Mouse (Mus musculus) CH12.LX (cell line): Measurements from ENCODE around the gene Utp20. TPM values are rescaled to one million over a fixed set of nuclear protein-coding genes. Genes with fewer than 3 reads are reported as not detected.

Experiments
- DNase-seq: peaks from one replicate; pipeline ENCODE4 v3.0.0-alpha.2; 2013; ENCODE audit errors: extremely low read depth
- H3K27ac ChIP-seq: 2 replicates; pipeline ENCODE4 v1.5.1; 2012; ENCODE audit warnings: low read depth, mild to moderate bottlenecking, control low read depth, moderate library complexity; ENCODE audit not compliant: insufficient read depth
- H3K27me3 ChIP-seq: replicated peaks from 2 replicates; pipeline ENCODE3; 2012; ENCODE audit warnings: inconsistent platforms
- H3K36me3 ChIP-seq, 2 experiments: replicated peaks in 1 of 2; 2 replicates each; pipeline versions ENCODE3 to v1.6.1; 2012; ENCODE audit warnings: inconsistent platforms in 1 of 2, low read length in 1 of 2, mild to moderate bottlenecking in 1 of 2, mixed read lengths in 1 of 2, moderate library complexity in 1 of 2; ENCODE audit not compliant: control insufficient read depth in 1 of 2, insufficient read depth in 1 of 2
- H3K4me1 ChIP-seq, 2 experiments: 2 replicates each; pipeline ENCODE4 v1.6.1; 2012; ENCODE audit warnings: inconsistent platforms in 1 of 2, moderate library complexity in 1 of 2; ENCODE audit not compliant: insufficient read depth in 2 of 2, control insufficient read depth in 1 of 2
- H3K4me2 ChIP-seq: 2 replicates; pipeline ENCODE4 v1.6.1; 2012; ENCODE audit warnings: low read depth, mild to moderate bottlenecking, control low read depth; ENCODE audit not compliant: poor library complexity, insufficient read depth, severe bottlenecking
- H3K4me3 ChIP-seq, 3 experiments: fragments of 150-350 bp in 1 of 3; sonication (generic) in 1 of 3; replicated peaks in 1 of 3; 2 replicates each; pipeline versions ENCODE3 to v1.5.1; 2011 to 2012; ENCODE audit warnings: low read depth in 2 of 3, low read length in 2 of 3, mild to moderate bottlenecking in 2 of 3, moderate library complexity in 2 of 3, control low read depth in 1 of 3, improper control_type of control experiment in 1 of 3, inconsistent platforms in 1 of 3, mixed read lengths in 1 of 3; ENCODE audit not compliant: poor library complexity in 1 of 3
- H3K79me2 ChIP-seq: replicated peaks from 2 replicates; pipeline ENCODE4 v1.6.1; 2012; ENCODE audit warnings: mild to moderate bottlenecking, moderate library complexity; ENCODE audit not compliant: control insufficient read depth, poor library complexity, insufficient read depth, severe bottlenecking; ENCODE audit errors: extremely low read depth
- H3K9ac ChIP-seq: 2 replicates; pipeline ENCODE4 v1.6.1; 2012; ENCODE audit warnings: low read depth, mild to moderate bottlenecking, control low read depth, moderate library complexity; ENCODE audit not compliant: insufficient read depth
- H3K9me3 ChIP-seq: replicated peaks from 2 replicates; pipeline ENCODE3; 2012; ENCODE audit warnings: low read length, inconsistent platforms, mixed read lengths
- BHLHE40 ChIP-seq: IDR thresholded peaks from 2 replicates; pipeline ENCODE4 v1.6.1; 2011; ENCODE audit warnings: mild to moderate bottlenecking, low read depth, low read length, improper control_type of control experiment
- CTCF ChIP-seq, 2 experiments: IDR thresholded peaks in 1 of 2; conservative IDR thresholded peaks in 1 of 2; 2 replicates each; pipeline ENCODE4 v1.5.1; 2011 to 2012; ENCODE audit warnings: low read depth in 2 of 2, low read length in 2 of 2, improper control_type of control experiment in 1 of 2, inconsistent platforms in 1 of 2, mild to moderate bottlenecking in 1 of 2, moderate library complexity in 1 of 2
- E2F4 ChIP-seq: IDR thresholded peaks from 2 replicates; pipeline ENCODE4 v1.6.1; 2011; ENCODE audit warnings: low read depth, low read length, improper control_type of control experiment; ENCODE audit not compliant: insufficient replicate concordance
- ELF1 ChIP-seq: IDR thresholded peaks from 2 replicates; pipeline ENCODE4 v1.6.1; 2014; ENCODE audit warnings: low read depth, mild to moderate bottlenecking, inconsistent platforms, low read length, improper control_type of control experiment
- ETS1 ChIP-seq: conservative IDR thresholded peaks from 2 replicates; pipeline ENCODE4 v1.6.1; 2012; ENCODE audit warnings: low read depth, mild to moderate bottlenecking, inconsistent platforms, low read length, improper control_type of control experiment, moderate library complexity
- GABPA ChIP-seq: IDR thresholded peaks from 2 replicates; pipeline ENCODE4 v1.6.1; 2012; ENCODE audit warnings: low read depth, low read length, improper control_type of control experiment, inconsistent platforms; ENCODE audit not compliant: insufficient replicate concordance
- IRF4 ChIP-seq: IDR thresholded peaks from 2 replicates; pipeline ENCODE4 v1.6.1; 2014; ENCODE audit warnings: low read depth, mild to moderate bottlenecking, inconsistent platforms, low read length, improper control_type of control experiment
- JUN ChIP-seq: IDR thresholded peaks from 2 replicates; pipeline ENCODE4 v1.6.1; 2011; ENCODE audit warnings: low read depth, mild to moderate bottlenecking, low read length, improper control_type of control experiment, moderate library complexity; ENCODE audit not compliant: insufficient read depth
- JUND ChIP-seq: conservative IDR thresholded peaks from 2 replicates; pipeline ENCODE4 v1.6.1; 2011; ENCODE audit warnings: low read depth, low read length, improper control_type of control experiment
- KAT2A ChIP-seq: IDR thresholded peaks from 2 replicates; pipeline ENCODE4 v1.6.1; 2012; ENCODE audit warnings: low read length, improper control_type of control experiment, inconsistent platforms; ENCODE audit not compliant: insufficient replicate concordance
- MAFK ChIP-seq: IDR thresholded peaks from 2 replicates; pipeline ENCODE4 v1.6.1; 2011; ENCODE audit warnings: low read length, improper control_type of control experiment; ENCODE audit not compliant: insufficient replicate concordance
- MAZ ChIP-seq: IDR thresholded peaks from 2 replicates; pipeline ENCODE4 v1.6.1; 2012; ENCODE audit warnings: low read depth, mild to moderate bottlenecking, inconsistent platforms, low read length, improper control_type of control experiment, moderate library complexity
- MXI1 ChIP-seq: IDR thresholded peaks from 2 replicates; pipeline ENCODE4 v1.6.1; 2011; ENCODE audit warnings: mild to moderate bottlenecking, low read depth, low read length, improper control_type of control experiment
- NRF1 ChIP-seq: IDR thresholded peaks from 2 replicates; pipeline ENCODE4 v1.6.1; 2014; ENCODE audit warnings: low read depth, mild to moderate bottlenecking, inconsistent platforms, low read length, improper control_type of control experiment, moderate library complexity
- PAX5 ChIP-seq: IDR thresholded peaks from 2 replicates; pipeline ENCODE4 v1.6.1; 2012; ENCODE audit warnings: low read length, inconsistent platforms, mixed read lengths
- SMC3 ChIP-seq: IDR thresholded peaks from 2 replicates; pipeline ENCODE4 v1.6.1; 2011; ENCODE audit warnings: low read depth, low read length, improper control_type of control experiment
- TCF12 ChIP-seq: IDR thresholded peaks from 2 replicates; pipeline ENCODE4 v1.6.1; 2014; ENCODE audit warnings: low read depth, mild to moderate bottlenecking, inconsistent platforms, low read length, improper control_type of control experiment
- USF1 ChIP-seq: IDR thresholded peaks from 2 replicates; pipeline ENCODE4 v1.6.1; 2014; ENCODE audit warnings: low read depth, mild to moderate bottlenecking, inconsistent platforms, low read length, improper control_type of control experiment
- USF2 ChIP-seq: conservative IDR thresholded peaks from 2 replicates; pipeline ENCODE4 v1.6.1; 2011; ENCODE audit warnings: low read depth, low read length, improper control_type of control experiment
- ZC3H11A ChIP-seq: IDR thresholded peaks from 2 replicates; pipeline ENCODE4 v1.6.1; 2012; ENCODE audit warnings: low read depth, mild to moderate bottlenecking, inconsistent platforms, low read length, improper control_type of control experiment
- ZNF384 ChIP-seq: IDR thresholded peaks from 2 replicates; pipeline ENCODE4 v1.6.1; 2012; ENCODE audit warnings: low read depth, low read length, improper control_type of control experiment, inconsistent platforms
- dilution Hi-C: fragments of 300-500 bp; cut with MboI; formaldehyde crosslinking; loops from 2 replicates; pipeline ENCODE4 v1.14.3; 2020; ENCODE audit warnings: low sequenced_read_pairs; ENCODE audit not compliant: extremely low pct_unique_long_range_greater_than_20kb, extremely low pct_ligation_motif_present
- in situ Hi-C: fragments of 300-500 bp; cut with MboI; formaldehyde crosslinking; loops from 3 replicates; pipeline ENCODE4 v1.14.3; 2019; ENCODE audit warnings: low sequenced_read_pairs, low pct_ligation_motif_present, low pct_unique_long_range_greater_than_20kb, mixed read lengths
- polyA plus RNA-seq: library from polyadenylated mRNA; unstranded; fragments of >175 nt; gene quantifications from 2 replicates; pipeline ENCODE4 v1.2.1, GENCODE M21; 2012; ENCODE audit warnings: low read depth; ENCODE audit not compliant: insufficient read length
- total RNA-seq, 2 experiments: library from RNA; depleted of rRNA; stranded (reverse); fragments of 300-350 nt in 1 of 2; fragments of >200 nt in 1 of 2; gene quantifications; 2 replicates each; pipeline ENCODE4 v1.2.3; 2012 to 2014

Gene Utp20
- total and polyA plus RNA-seq, 3 experiments = 40.1 to 70.4 (median 43.0) TPM

- no peak overlapping the region for H3K4me3 ChIP-seq
- H3K79me2 ChIP-seq = no peaks in the 10 kb centered on the region; the same call in 1 of the 2 replicates
- peaks cover 79 to 97% of the 10 kb centered on the region in 2 experiments for H3K36me3 ChIP-seq
- H3K27ac ChIP-seq = no peak overlapping the region
- no peak overlapping the region for H3K4me2 ChIP-seq
- dilution Hi-C loops = no loop called here
- H3K4me1 ChIP-seq = no peaks in the 10 kb centered on the region
- no peak overlapping the region for H3K9ac ChIP-seq
- no peaks in the 10 kb centered on the region for H3K27me3 ChIP-seq
- H3K9me3 ChIP-seq = no peaks in the 10 kb centered on the region
- in situ Hi-C loops = no loop called here
- DNase-seq = no peak
- TF ChIP-seq ETS1 = no peak
- TF ChIP-seq E2F4 = no peak
- no peak for TF ChIP-seq GABPA
- TF ChIP-seq USF2 = no peak
- TF ChIP-seq USF1 = no peak
- no peak for TF ChIP-seq TCF12
- TF ChIP-seq MXI1 = no peak
- TF ChIP-seq ZC3H11A = no peak
- no peak for TF ChIP-seq BHLHE40
- no peak for TF ChIP-seq CTCF (conservative IDR thresholded peaks at IDR 0.05 in 1 of 2, IDR thresholded peaks at IDR 0.05 in 1 of 2; ENCODE audit: low read depth in 2 of 2, low read length in 2 of 2)
- no peak for TF ChIP-seq MAZ
- no peak for TF ChIP-seq NRF1
- TF ChIP-seq MAFK = no peak
- no peak for TF ChIP-seq JUN
- TF ChIP-seq SMC3 = no peak
- no peak for TF ChIP-seq KAT2A
Measured at GRCm38 (mm10) chr10:88795226-88795625, 31.4 kb downstream of the Utp20 start.

- Histone ChIP-seq H3K4me2 (no peak overlapping the region), H3K9ac (no peak overlapping the region), H3K27me3 (no peaks in the 10 kb centered on the region), H3K36me3 (peaks cover 74 to 94% of the 10 kb centered on the region in 2 experiments), H3K9me3 (no peaks in the 10 kb centered on the region), H3K4me1 (no peaks in the 10 kb centered on the region), H3K27ac (no peak overlapping the region), H3K79me2 (no peaks in the 10 kb centered on the region; the same call in 1 of the 2 replicates), H3K4me3 (no peak overlapping the region)
- dilution Hi-C loops (no loop called here), in situ Hi-C loops (no loop called here)
- DNase-seq = no peak
- TF ChIP-seq PAX5 (no peak), MAFK (no peak), MAZ (no peak), IRF4 (no peak), SMC3 (no peak), JUND (no peak), ZC3H11A (no peak), ELF1 (no peak), ZNF384 (no peak)
Measured at GRCm38 (mm10) chr10:88794606-88795005, 32.0 kb downstream of the Utp20 start.
